Mouse (Mus musculus) brown adipose tissue, adult 24 weeks (tissue): ENCODE measurements around the gene Tnip1. TPM values are rescaled to one million over a fixed set of nuclear protein-coding genes. Genes with fewer than 3 reads are reported as not detected.
A peak's percentile ranks its signal among the peaks of the same experiment; 100 is the strongest.

Experiments used
- H3K27ac ChIP-seq: fragments of 200-500 bp; replicated peaks from 2 replicates; pipeline ENCODE4 v1.5.1; 2012; ENCODE audit warnings: low read depth, mild to moderate bottlenecking, low read length
- H3K4me1 ChIP-seq: fragments of 200-500 bp; 2 replicates; pipeline ENCODE4 v1.6.1; 2012; ENCODE audit warnings: low read length, mixed read lengths; ENCODE audit not compliant: control insufficient read depth, insufficient read depth, insufficient read length
- H3K4me3 ChIP-seq: fragments of 200-500 bp; 2 replicates; pipeline ENCODE4 v1.5.1; 2012; ENCODE audit warnings: low read depth, mild to moderate bottlenecking, low read length, moderate library complexity; ENCODE audit not compliant: insufficient read depth
- polyA plus RNA-seq: library from polyadenylated mRNA; stranded (reverse); fragments of >200 nt; gene quantifications from 2 replicates; pipeline ENCODE4 v1.2.4, GENCODE M21; 2012; ENCODE audit not compliant: missing spikeins, insufficient read depth, insufficient read length

Gene Tnip1
- polyA plus RNA-seq, 1 experiment = 16.0 TPM

DNA sequence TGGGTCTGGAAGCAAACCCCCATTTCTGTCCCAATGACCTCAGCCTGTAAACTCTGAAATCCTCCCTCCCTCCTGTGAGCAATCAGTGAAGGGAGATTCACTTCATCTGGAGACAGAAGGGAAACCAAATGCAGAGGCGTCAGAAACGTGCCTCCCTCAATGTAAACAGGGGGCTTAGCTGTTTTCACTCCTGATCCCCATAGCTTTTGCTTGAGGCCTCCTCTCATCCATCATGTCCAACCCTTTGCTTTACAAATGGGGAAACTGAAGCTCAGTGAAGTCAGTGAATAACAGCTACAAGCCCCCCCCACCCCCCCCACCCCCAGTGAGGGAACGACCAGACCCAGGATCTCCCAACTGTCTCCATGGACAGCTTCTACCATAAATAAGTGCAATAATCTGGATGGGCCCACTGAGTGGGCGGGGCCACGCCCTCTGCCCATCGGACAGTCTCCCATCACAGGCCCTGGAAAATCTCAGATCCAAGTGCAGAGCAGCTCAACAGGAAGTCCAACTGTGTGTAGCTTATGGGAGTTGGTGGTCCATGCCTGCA, 14.7 kb upstream of the Tnip1 start:
- Histone ChIP-seq H3K4me1 (no peaks in the 10 kb centered on the region), H3K4me3 (no peak overlapping the region), H3K27ac (no peak overlapping the region)

DNA sequence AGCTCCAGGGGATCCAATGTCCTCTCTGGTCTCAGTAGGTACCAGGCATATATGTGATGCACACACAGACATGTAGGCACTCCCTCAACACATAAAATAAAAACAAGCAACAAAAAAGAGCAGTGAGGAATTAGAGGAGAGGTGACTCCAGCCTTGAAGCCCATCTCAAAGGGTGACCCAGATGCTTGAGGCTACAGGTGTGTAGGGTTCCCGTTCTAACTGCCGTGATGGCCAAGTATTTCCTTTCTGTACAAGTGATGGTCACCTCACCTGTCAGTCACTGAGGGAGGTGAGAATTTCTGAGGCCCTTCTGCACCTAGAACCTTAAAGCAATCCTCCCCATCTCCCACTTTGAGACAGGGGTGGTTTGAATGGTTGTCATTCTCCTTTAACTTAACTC, 13.6 kb upstream of the Tnip1 start:
- no peak overlapping the region for H3K27ac ChIP-seq
- peaks cover 2% of the 10 kb centered on the region; the same call in 1 of the 2 replicates for H3K4me1 ChIP-seq
- H3K4me3 ChIP-seq = no peak overlapping the region

- H3K4me3 ChIP-seq = no peak overlapping the region
- no peak overlapping the region for H3K27ac ChIP-seq
- H3K4me1 ChIP-seq = peaks cover 2% of the 10 kb centered on the region; the same call in 1 of the 2 replicates
Measured at GRCm38 (mm10) chr11:54975756-54976155, 13.0 kb upstream of the Tnip1 start.

GRCm38 (mm10) chr11:54975340-54975739, 12.6 kb upstream of the Tnip1 start:
- no peak overlapping the region for H3K4me3 ChIP-seq
- H3K4me1 ChIP-seq = peaks cover 2% of the 10 kb centered on the region; the same call in 1 of the 2 replicates
- H3K27ac ChIP-seq = no peak overlapping the region

- H3K4me1 ChIP-seq = peaks cover 2% of the 10 kb centered on the region; the same call in 1 of the 2 replicates
- no peak overlapping the region for H3K4me3 ChIP-seq
- no peak overlapping the region for H3K27ac ChIP-seq
Measured at GRCm38 (mm10) chr11:54974639-54975038, 11.9 kb upstream of the Tnip1 start.

- H3K27ac ChIP-seq = no peak overlapping the region
- H3K4me3 ChIP-seq = no peak overlapping the region
- H3K4me1 ChIP-seq = peaks cover 2% of the 10 kb centered on the region; the same call in 1 of the 2 replicates
Measured at GRCm38 (mm10) chr11:54973481-54974212, 10.9 kb upstream of the Tnip1 start.

GRCm38 (mm10) chr11:54972789-54973188, 10.1 kb upstream of the Tnip1 start:
- Histone ChIP-seq H3K27ac (no peak overlapping the region), H3K4me3 (no peak overlapping the region), H3K4me1 (peaks cover 2% of the 10 kb centered on the region; the same call in 1 of the 2 replicates)

DNA sequence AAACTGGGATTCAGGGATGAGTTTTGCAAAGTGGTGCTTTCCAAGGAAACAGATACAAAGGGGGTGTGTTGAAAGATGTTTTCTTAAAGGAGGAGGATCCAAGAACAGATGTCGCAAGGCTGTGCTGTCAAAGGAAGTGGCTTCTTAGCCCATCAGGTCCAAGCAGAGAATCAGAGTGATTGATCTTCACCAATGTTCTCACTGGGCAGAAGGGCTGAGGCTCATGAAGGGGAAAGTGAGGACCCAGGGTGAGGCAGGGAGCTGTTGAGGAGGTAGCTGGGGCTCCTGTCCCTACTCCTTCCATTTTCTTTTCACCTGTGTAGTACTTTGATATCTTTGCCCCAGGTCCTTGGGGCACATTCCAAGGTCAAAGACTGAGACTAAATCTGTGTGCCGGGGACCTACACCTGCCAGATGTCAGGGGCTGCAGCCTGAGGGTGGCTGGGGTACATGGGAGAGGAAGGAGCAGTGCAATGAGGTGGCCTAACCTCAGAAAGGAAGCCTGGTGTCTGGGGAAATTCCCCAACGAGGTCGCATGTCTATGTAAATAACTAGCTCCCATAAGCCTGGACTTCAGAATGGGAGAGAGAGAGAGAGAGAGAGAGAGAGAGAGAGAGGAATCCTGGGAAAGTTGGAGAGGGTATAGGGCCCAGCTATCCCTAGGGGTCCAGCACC, 9.5 kb upstream of the Tnip1 start:
- H3K27ac ChIP-seq = no peak overlapping the region
- H3K4me1 ChIP-seq = peaks cover 2% of the 10 kb centered on the region; the same call in 1 of the 2 replicates
- no peak overlapping the region for H3K4me3 ChIP-seq

DNA sequence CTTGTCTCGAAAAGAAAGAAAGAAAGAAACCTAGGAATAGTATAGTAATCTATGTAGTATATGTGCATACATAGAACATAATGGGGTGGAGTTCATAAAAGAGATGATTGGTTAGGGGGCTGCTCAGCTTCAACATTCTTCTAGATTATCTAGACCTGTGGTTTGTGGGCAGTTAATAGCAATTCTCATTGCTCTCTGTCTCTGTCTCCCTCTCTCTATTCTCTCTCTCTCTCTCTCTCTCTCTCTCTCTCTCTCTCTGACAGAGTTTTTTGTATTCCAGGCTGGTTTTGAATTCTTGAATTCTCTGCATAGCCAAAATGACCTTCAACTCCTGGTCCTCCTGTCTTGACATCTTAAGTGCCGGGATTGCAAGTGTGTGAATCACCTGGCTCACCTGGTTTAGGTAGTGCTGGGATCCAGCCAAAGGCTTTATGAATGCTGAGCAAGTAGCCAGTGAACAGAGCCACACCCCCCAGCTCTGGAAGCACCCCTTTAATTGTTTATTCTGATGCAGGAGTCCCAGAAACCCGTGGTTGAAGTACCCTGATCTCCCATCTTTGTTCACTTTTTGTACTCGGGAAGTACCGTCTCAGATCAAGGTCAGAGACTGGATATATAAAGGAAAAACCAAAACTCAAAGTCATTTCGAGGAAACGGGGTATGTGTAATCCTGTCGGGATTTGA, 8.8 kb upstream of the Tnip1 start:
- Histone ChIP-seq H3K27ac (no peak overlapping the region), H3K4me1 (peaks cover 2% of the 10 kb centered on the region; the same call in 1 of the 2 replicates), H3K4me3 (no peak overlapping the region)

GRCm38 (mm10) chr11:54965234-54965633, 2.5 kb upstream of the Tnip1 start:
- no peak overlapping the region for H3K27ac ChIP-seq
- H3K4me1 ChIP-seq = peaks cover 20% of the 10 kb centered on the region
- no peak overlapping the region for H3K4me3 ChIP-seq

GRCm38 (mm10) chr11:54961921-54962320, 796 bp downstream of the Tnip1 start:
- peak overlapping the region; percentile 69 for H3K27ac ChIP-seq

DNA sequence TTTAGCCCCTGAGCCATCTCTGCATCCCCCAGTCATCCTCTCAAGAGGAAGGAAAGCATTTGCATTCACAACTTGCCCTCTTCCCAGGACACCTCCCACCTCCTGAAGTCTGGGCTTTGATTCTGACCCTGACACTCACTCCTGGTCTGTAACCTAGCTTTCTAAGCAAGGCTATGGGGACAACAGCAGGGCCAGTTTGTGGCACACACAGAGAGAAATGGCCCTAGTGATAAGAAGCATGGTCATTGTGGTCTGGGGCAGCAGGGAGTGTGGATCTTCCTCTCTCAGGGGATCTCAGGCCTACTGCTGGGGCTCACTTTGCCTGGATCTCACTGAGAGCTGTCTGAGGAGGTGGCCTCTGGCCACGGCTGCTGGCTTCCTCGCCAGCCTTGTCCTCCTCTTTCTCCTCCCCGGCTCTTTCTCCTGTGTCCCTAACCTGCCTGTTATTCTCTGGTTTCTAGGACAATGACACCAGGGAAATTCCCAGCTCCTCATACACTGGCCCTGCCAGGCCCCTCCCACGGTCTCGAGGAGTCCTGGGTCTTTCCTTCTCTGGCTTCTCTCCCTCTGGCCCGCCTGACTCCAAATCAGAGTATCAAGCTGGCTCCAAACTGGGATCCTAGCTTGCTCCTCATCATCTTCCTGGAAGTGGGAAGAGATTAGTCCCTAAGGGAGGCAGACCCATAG, 1.4 kb downstream of the Tnip1 start:
- H3K4me3 ChIP-seq = peak overlapping the region; percentile 36
- peak overlapping the region; percentile 69 for H3K27ac ChIP-seq
- H3K4me1 ChIP-seq = peaks cover 31% of the 10 kb centered on the region

More at GRCm38 (mm10) chr11:54961921-54962320, 796 bp downstream of the Tnip1 start:
- Histone ChIP-seq H3K4me1 (peaks cover 31% of the 10 kb centered on the region), H3K4me3 (peak overlapping the region; percentile 36)

DNA sequence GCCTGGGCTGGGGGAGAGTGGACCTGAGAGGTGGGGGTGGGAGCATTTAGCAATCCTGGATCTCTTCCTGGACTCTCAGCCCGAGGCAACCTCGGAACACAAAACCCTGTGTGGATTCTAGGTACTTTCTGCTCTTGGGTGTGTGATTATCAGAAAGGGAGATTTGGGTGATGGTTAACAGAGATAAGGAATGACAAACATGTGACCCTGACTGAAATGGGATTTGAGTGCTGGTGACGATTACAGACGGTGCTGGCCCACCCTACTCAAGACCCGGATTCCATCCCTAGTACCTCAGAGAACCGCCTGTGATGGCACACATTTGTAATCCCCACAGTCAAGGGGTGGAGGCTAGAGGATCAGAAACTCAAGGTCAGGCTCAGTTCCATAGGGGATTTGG, 2.5 kb downstream of the Tnip1 start:
- H3K27ac ChIP-seq = no peak overlapping the region
- peaks cover 31% of the 10 kb centered on the region for H3K4me1 ChIP-seq
- no peak overlapping the region for H3K4me3 ChIP-seq

GRCm38 (mm10) chr11:54958571-54959073, 4.1 kb downstream of the Tnip1 start:
- no peak overlapping the region for H3K27ac ChIP-seq
- H3K4me3 ChIP-seq = no peak overlapping the region
- peaks cover 38% of the 10 kb centered on the region for H3K4me1 ChIP-seq
